Mouse (Mus musculus) heart, postnatal 0 days (tissue): ENCODE results near the gene Pex26.

Source experiments
- CTCF ChIP-seq: IDR thresholded peaks from 2 replicates; pipeline ENCODE4 v1.5.1; 2016; ENCODE audit warnings: antibody characterized with exemption, control low read depth, low read depth
- EP300 ChIP-seq: IDR thresholded peaks from 2 replicates; pipeline ENCODE4 v1.6.1; 2016; ENCODE audit warnings: antibody characterized with exemption, low read depth

GRCm38 (mm10) chr6:121142298-121142697, 41.2 kb upstream of the Pex26 start:
- TF ChIP-seq EP300 (no peak), CTCF (no peak)
